Mouse (Mus musculus) limb, embryonic 14.5 days (tissue): ENCODE measurements at regions not wholly inside any gene's neighbourhood (a gene's known extent, or its start where the extent isn't known, plus 50 kb on each side); places are given as distances from the start of the nearest gene placed in this dataset.

Source experiments
- ATAC-seq: fragments of 200-750 bp; cut with Nextera tagmentation; 2 replicates; pipeline ENCODE4 v1.8.0; 2017; ENCODE audit warnings: low read depth, moderate number of reproducible peaks, moderate TSS enrichment; ENCODE audit not compliant: low FRiP score
- DNase-seq: peaks from one replicate; pipeline ENCODE4 v3.0.0-alpha.2; 2015; ENCODE audit warnings: low spot score
- H3K27ac ChIP-seq: fragments of 300-500 bp; sonication (generic); replicated peaks from 2 replicates; pipeline ENCODE4 v1.5.1; 2014; ENCODE audit warnings: low read depth, mild to moderate bottlenecking, low read length, moderate library complexity, mixed read lengths
- H3K27me3 ChIP-seq: fragments of 300-500 bp; sonication (generic); 2 replicates; pipeline ENCODE4 v1.6.1; 2014; ENCODE audit warnings: low read length, mixed read lengths; ENCODE audit not compliant: control insufficient read depth, insufficient read depth
- H3K36me3 ChIP-seq: fragments of 300-500 bp; sonication (generic); 2 replicates; pipeline ENCODE4 v1.6.1; 2014; ENCODE audit warnings: mild to moderate bottlenecking, low read length, moderate library complexity, mixed read lengths; ENCODE audit not compliant: control insufficient read depth, insufficient read depth
- H3K4me1 ChIP-seq: fragments of 300-500 bp; sonication (generic); 2 replicates; pipeline ENCODE4 v1.6.1; 2014; ENCODE audit warnings: antibody characterized with exemption, low read length, mixed read lengths; ENCODE audit not compliant: control insufficient read depth, insufficient read depth
- H3K4me2 ChIP-seq: fragments of 300-500 bp; sonication (generic); replicated peaks from 2 replicates; pipeline ENCODE4 v1.6.1; 2014; ENCODE audit warnings: low read depth, mild to moderate bottlenecking, low read length, moderate library complexity; ENCODE audit not compliant: severe bottlenecking
- H3K4me3 ChIP-seq: fragments of 300-500 bp; sonication (generic); replicated peaks from 2 replicates; pipeline ENCODE4 v1.5.1; 2014; ENCODE audit warnings: low read length
- H3K9ac ChIP-seq: fragments of 300-500 bp; sonication (generic); 2 replicates; pipeline ENCODE4 v1.6.1; 2014; ENCODE audit warnings: mild to moderate bottlenecking, low read depth, low read length, moderate library complexity; ENCODE audit not compliant: severe bottlenecking
- H3K9me3 ChIP-seq: fragments of 300-500 bp; sonication (generic); 2 replicates; pipeline ENCODE4 v1.6.1; 2016; ENCODE audit warnings: low read length; ENCODE audit not compliant: control insufficient read depth
- POLR2A ChIP-seq: fragments of 200-500 bp; IDR thresholded peaks from 2 replicates; pipeline ENCODE4 v1.8.0; 2012; ENCODE audit warnings: inconsistent platforms, mild to moderate bottlenecking, moderate library complexity, borderline replicate concordance; ENCODE audit not compliant: insufficient read depth, insufficient read length; ENCODE audit errors: extremely low read depth
- WGBS: fragments of 180-500 bp; shearing (Covaris S2); extraction: QIAGEN DNeasy Blood & Tissue Kit; methylation state at CpG from one replicate; pipeline ENCODE4 v1.1.7; 2014; 5-methylcytosine and 5-hydroxymethylcytosine counted together

GRCm38 (mm10) chr8:107689020-107689419, 100.8 kb upstream of the Psmd7 start:
- H3K27ac ChIP-seq = no peak overlapping the region
- H3K4me2 ChIP-seq = no peak overlapping the region
- no peaks in the 10 kb centered on the region for H3K9me3 ChIP-seq
- no peaks in the 10 kb centered on the region for H3K27me3 ChIP-seq
- TF ChIP-seq POLR2A = no peak
- 57% methylated on average over 10 of the region's 10 CpGs for WGBS
- no peak overlapping the region for H3K9ac ChIP-seq
- H3K4me1 ChIP-seq = peaks cover 9% of the 10 kb centered on the region
- DNase-seq (no peak), ATAC-seq (no peak)
- H3K36me3 ChIP-seq = no peaks in the 10 kb centered on the region
- no peak overlapping the region for H3K4me3 ChIP-seq

DNA sequence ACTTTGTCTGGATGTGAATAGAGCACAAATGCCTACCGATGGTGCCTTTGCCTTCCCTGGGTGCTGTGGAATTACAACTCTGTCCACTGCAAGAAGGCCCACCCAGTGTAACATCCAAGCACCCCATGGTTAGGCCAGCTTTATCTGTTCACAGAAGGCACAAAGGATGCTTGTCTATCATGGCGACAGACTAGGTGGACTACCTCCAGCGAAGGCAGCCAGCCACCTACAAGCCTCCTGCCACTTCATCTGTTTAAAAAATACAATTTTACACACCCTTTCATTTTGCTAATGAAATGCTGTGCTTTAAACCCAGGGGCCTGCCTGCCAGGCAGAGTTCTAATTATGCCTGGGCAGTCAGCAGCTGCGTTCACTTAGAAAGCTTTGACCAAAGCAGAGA, 103.0 kb upstream of the Psmd7 start:
- Histone ChIP-seq H3K4me2 (no peak overlapping the region), H3K27ac (no peak overlapping the region), H3K4me1 (peaks cover 9% of the 10 kb centered on the region; the same call in 1 of the 2 replicates), H3K27me3 (no peaks in the 10 kb centered on the region), H3K9me3 (no peaks in the 10 kb centered on the region), H3K36me3 (no peaks in the 10 kb centered on the region), H3K9ac (no peak overlapping the region), H3K4me3 (no peak overlapping the region)
- WGBS = 56% methylated on average over 4 of the region's 4 CpGs
- TF ChIP-seq POLR2A = no peak
- no peak for ATAC-seq
- no peak for DNase-seq

DNA sequence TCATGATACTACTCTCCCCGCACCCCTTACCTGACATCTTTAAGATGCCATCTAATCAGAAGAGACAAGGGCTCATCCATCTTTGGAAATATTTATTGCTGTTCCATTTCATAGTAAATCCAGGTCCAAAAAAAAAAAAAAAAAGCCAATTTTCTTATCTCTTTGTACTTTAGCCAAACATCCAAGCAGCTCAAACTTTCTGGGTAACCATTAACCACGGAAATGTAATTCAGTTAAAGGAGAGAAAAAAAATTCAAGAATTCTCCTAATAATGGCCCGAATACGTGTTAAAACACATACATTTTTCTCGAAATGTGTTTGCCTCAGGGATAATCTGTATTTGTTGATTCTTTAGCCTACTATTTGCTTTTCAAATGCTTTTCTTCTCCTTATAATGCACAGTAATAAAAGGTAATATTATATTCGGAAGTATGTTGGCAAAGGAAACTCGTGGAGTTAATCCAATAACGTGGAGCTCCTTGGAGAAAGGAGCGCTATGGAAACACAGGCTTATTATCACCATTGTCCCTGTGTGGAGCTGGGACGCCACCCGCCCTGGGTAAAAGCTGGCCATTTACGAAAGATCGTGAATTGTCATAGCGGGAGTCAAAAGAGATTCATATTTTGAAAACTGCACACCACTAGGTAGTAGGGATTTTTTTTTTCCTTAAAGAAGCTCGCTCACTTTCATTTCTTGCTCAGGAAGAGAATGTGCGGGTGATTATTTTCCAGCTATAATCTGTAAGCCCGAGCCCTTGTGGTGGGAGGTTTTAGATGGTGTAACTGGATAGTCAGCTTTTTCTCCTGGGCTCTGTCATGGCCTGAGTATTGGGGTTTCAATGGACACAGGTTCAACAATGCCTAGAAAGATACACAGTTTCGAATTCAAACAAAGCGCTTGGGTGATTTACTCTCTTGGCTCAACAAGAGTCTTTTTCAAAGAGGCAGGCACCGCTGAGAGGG, 108.4 kb upstream of the Psmd7 start:
- no peaks in the 10 kb centered on the region for H3K27me3 ChIP-seq
- 0 out of 2 replicates have a peak overlapping the region, but pooled peaks have one; percentile 13 for H3K4me2 ChIP-seq
- no peak overlapping the region for H3K9ac ChIP-seq
- H3K36me3 ChIP-seq = no peaks in the 10 kb centered on the region
- no peak for DNase-seq
- peaks cover 28% of the 10 kb centered on the region for H3K4me1 ChIP-seq
- WGBS = 61% methylated on average over 20 of the region's 20 CpGs
- no peak overlapping the region for H3K4me3 ChIP-seq
- no peak overlapping the region; the same call in 1 of the 2 replicates for H3K27ac ChIP-seq
- TF ChIP-seq POLR2A = no peak
- ATAC-seq = no peak
- H3K9me3 ChIP-seq = no peaks in the 10 kb centered on the region

GRCm38 (mm10) chr8:107699307-107699706, 111.0 kb upstream of the Psmd7 start:
- no peak for TF ChIP-seq POLR2A
- no peaks in the 10 kb centered on the region for H3K36me3 ChIP-seq
- peaks cover 28% of the 10 kb centered on the region for H3K4me1 ChIP-seq
- 18% methylated on average over 7 of the region's 7 CpGs for WGBS
- DNase-seq (peak; percentile 84), ATAC-seq (peak; percentile 72)
- peak overlapping the region; percentile 48; the same call in 1 of the 2 replicates for H3K27ac ChIP-seq
- H3K9ac ChIP-seq = no peak overlapping the region
- no peaks in the 10 kb centered on the region for H3K9me3 ChIP-seq
- H3K4me3 ChIP-seq = no peak overlapping the region
- peak overlapping the region; percentile 28 for H3K4me2 ChIP-seq
- H3K27me3 ChIP-seq = no peaks in the 10 kb centered on the region

DNA sequence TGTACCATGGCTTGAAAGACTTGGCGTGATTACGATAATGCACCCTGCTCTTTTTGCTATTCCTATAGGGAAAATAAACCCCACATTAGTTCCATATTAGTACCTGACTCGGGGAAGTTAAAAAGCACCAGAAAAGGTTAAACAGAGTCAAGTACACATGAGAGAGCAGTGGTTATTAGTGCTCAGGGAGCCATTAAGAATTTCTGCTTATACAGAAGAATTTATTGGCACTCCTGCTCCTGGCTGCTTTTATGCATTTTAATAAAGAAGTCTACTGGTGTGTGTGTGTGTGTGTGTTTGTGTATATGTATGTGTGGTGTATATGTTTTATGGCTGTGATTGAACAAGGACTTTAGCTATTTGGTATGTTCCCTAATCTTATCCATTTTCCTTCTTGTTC, 111.5 kb upstream of the Psmd7 start:
- no peak for TF ChIP-seq POLR2A
- no peak overlapping the region for H3K9ac ChIP-seq
- WGBS = 16% methylated on average over 3 of the region's 3 CpGs
- peaks cover 27% of the 10 kb centered on the region for H3K4me1 ChIP-seq
- no peak overlapping the region; the same call in 1 of the 2 replicates for H3K27ac ChIP-seq
- no peak overlapping the region for H3K4me3 ChIP-seq
- peak overlapping the region; percentile 28; the same call in 1 of the 2 replicates for H3K4me2 ChIP-seq
- DNase-seq = peak; percentile 94
- peak; percentile 58 for ATAC-seq
- H3K27me3 ChIP-seq = no peaks in the 10 kb centered on the region
- no peaks in the 10 kb centered on the region for H3K36me3 ChIP-seq
- H3K9me3 ChIP-seq = no peaks in the 10 kb centered on the region
